Mouse (Mus musculus) heart, adult 2 months (tissue): Measurements from ENCODE around the gene Hcst.

Source experiments
- CTCF ChIP-seq: fragments of 200-600 bp; IDR thresholded peaks from 2 replicates; pipeline ENCODE4 v1.8.1; 2022; ENCODE audit warnings: antibody characterized with exemption, mild to moderate bottlenecking, moderate library complexity
- POLR2A ChIP-seq: fragments of 200-500 bp; IDR thresholded peaks from 2 replicates; pipeline ENCODE4 v1.6.1; 2011; ENCODE audit warnings: mild to moderate bottlenecking, low read depth, low read length, control low read depth; ENCODE audit not compliant: insufficient read depth

- no peak for TF ChIP-seq POLR2A
- no peak for TF ChIP-seq CTCF
These were observed 15.0 kb upstream of the Hcst start for GRCm38 (mm10) chr7:30434701-30435100.
